Mouse (Mus musculus): ENCODE results near the gene Rab38.

Gene Rab38

GRCm38 (mm10) chr7:88522481-88522880 is 92.4 kb downstream of the Rab38 start:
- no peak for DNase-seq (ENCODE audit: extremely low read depth, low read depth)

DNA sequence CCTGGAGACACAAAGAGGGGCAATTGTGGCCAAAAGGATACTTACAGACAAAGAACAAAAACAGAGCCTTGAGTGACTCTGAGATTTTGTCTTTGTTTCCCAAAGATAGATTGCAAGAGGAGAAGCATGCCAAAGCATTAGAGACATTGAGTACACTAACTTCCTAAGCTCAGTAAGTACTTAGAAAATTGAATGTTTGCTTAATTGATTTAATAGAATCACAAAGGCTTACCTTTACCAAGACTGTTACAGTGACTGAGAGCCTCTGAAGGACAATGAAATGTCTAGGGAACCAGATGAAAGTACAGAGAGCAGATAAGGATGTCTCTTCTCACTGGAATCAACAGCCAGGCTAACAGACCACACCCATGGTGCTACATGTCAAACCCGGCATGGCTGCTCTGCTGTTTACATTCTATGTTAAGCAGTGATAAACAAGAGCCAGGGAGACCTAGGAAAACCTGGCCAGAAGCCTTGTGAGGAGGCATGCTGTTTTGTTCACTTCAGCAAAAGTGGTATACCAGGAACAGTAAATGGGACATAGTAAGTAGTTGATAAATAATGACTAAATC is 97.1 kb downstream of the Rab38 start:
- no peak for DNase-seq (ENCODE audit: extremely low read depth, low read depth)

DNA sequence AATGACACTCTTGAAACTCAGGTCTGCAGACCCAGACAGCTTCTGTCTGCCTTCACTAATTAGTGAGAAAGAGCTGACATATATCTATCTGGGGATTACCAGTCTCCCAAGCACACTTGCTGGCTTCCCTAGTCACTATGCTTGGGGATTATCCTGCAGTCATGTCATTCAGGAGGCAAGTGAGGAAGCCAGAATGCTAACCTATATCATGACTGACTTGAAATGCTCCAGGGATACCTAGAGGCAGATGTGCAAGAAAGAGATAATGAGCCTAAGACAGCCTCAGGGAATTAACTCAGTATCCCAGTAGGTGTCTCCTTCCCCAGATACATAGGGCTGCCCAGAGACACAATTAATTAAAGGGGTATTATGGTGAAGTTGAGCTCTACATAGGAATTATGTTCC is 106.1 kb downstream of the Rab38 start:
- no peak for DNase-seq (ENCODE audit: extremely low read depth, low read depth)

- no peak for DNase-seq (ENCODE audit: extremely low read depth, low read depth)
These were observed 106.7 kb downstream of the Rab38 start for GRCm38 (mm10) chr7:88536743-88537142.

Measured in MEL-GATA-1-ER (cell line).